Mouse (Mus musculus) right cerebral cortex, postnatal 14 days (tissue): Measurements from ENCODE around the gene Nacc2.

Source experiments
- DNase-seq: peaks from one replicate; pipeline ENCODE4 v3.0.0; 2022

The Nacc2 gene

DNA sequence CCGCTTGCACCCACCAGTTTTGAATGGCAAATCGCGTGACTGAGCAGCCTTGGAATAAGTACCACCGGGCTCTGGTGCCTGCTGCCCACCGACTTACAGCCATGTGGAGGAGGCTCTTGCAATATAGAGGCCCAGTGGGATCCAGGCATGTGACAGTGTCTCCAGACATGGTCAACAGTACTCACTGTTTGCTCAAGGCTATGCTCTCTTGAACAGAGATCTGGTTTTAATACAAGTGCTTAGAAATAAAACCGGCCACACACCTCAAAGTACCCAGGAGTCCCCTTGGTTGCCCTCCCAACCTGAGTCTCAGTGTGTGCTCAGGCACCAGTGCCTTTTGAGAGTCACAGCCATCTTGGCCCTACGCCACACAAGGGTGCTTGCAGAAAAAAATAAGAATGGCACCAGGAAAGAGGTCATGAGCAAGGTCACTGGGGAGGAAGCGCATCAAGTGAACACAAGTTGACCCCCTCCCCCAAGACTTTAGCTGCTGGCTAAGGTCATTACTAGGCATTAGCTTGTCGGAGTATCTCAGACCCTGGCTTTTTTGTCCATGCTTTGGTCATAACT lies at the start of gene Nacc2:
TSS of gene Nacc2 (minus strand) at position 142 of the 570 bp plus-strand sequence.
- no peak for DNase-seq

GRCm38 (mm10) chr2:26172166-26172565 lies 49.1 kb upstream of the Nacc2 start:
- no peak for DNase-seq

- DNase-seq, result no peak
These were observed 47.4 kb upstream of the Nacc2 start for GRCm38 (mm10) chr2:26170376-26170775.

- no peak for DNase-seq
These were observed 46.0 kb upstream of the Nacc2 start for GRCm38 (mm10) chr2:26168843-26169579.

- DNase-seq, result no peak
These were observed 43.9 kb upstream of the Nacc2 start for GRCm38 (mm10) chr2:26166890-26167289.

- no peak for DNase-seq
These were observed 35.0 kb upstream of the Nacc2 start for GRCm38 (mm10) chr2:26158064-26158463.

- DNase-seq, result peak; percentile 21
These were observed 33.4 kb upstream of the Nacc2 start for GRCm38 (mm10) chr2:26156191-26156977.

DNA sequence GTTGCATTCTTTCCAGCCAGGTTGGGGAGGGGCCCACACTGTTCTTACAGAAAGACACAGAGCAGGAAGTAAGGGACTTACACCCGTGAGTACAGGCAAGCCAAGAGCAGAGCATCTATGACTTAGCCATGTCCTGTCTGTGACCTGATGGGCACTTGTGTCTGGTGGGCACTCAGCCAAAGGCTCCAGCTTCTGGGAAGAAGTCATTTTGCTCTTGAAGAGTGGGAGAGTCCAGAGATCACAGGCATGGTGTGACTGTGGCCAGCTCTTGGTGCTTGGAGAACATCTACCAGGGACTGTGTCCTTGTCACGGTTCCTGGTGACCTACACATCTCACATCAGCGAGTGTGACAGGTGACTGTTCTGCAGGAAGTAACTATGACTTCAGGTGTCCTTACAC lies 32.7 kb upstream of the Nacc2 start:
- DNase-seq, result no peak

DNA sequence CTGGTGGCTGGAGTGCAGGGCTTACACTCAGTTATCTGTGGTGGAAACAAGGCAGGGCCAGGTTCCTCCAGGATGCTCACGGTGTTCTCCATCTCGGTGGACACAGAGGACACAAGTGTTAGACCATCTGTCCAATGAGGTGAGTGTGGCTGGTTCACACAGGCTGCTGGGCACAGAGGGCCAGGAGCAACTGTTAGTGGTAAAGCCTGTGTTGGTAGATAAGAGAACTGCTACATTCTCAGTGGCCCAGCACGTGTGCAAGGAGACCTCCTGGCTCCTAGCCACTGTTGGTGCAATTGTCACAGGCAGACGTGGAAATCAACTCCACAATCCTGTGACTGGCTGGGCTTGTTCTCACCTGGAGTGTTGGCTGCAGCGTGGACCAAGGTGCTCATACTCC lies 31.6 kb upstream of the Nacc2 start:
- DNase-seq, result no peak

DNA sequence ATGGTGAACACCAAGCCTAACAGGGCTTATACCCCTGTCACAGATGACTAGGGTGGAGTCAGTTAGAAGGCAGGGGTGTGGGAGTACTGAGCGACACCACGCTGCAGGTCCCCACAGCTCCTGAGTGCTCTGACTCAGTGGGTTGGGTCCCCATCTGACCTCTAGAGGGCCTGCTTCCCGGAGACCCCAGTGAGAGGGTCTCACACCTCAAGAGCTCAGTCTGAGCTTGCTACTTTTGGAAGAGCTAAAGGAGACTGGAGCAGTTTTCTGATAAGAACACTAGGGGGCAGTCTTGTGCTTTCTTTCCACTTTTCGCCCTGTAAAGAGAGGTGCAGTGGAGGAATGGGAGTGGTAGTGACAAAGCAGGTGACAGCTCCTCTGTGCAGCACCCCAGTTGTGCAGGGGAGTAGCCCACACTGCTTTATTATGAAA lies 30.9 kb upstream of the Nacc2 start:
- DNase-seq, result no peak

DNA sequence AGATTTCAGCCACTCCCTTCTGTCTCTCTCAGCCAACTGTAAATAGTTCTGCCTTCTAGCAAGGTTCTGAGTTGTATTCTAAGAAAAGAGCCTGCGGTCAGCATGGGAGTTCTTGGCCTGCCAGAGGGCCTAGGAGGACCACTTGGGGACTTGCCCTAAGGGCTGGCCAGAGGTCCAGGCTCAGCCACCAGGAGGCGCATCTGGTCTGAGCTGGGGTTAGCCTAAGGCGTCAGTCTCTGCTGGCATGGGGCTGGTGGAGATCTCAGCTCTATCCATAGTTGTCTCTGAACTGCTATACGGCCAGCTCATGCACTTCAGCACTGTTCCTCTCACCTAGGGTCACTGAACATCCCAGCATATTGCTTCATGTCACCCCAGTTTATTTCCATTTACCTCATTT lies 30.3 kb upstream of the Nacc2 start:
- peak; percentile 47 for DNase-seq

DNA sequence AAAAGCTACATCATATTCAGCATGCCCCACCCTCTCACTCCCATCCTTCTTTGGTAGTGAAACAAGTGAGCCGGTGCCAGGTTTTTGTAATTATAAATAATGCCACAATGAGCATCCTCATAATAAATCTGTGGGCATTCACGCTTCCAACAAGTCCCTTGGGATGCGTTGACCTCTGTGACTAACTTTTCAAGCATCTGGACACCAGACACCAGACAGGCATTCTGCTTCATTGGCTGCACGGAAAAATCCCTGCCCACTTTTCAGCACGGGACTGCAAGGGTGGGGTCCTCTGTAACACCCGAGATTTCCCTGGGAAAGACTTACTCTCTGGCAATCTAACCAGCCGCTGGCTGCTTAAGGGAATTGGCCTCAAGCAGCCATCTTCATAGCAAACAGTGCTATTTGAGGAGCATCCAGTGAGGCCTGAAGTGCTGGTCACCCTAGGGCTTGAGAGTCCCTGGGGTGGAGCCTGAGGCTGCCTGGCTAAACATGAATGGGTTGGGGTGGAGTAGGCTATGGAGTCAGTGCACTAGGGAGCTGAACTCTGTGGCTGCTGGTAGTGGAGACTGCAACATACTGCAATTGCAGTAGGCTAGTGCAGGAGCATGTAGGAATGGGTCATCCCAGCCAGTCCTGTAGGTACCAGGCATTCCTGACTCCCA lies 24.8 kb upstream of the Nacc2 start:
- DNase-seq, result no peak

GRCm38 (mm10) chr2:26146337-26147042 lies 23.5 kb upstream of the Nacc2 start:
- no peak for DNase-seq

GRCm38 (mm10) chr2:26145113-26145512 lies 22.1 kb upstream of the Nacc2 start:
- DNase-seq, result no peak

GRCm38 (mm10) chr2:26144331-26144730 lies 21.3 kb upstream of the Nacc2 start:
- no peak for DNase-seq

- no peak for DNase-seq
These were observed 20.5 kb upstream of the Nacc2 start for GRCm38 (mm10) chr2:26143556-26143955.

DNA sequence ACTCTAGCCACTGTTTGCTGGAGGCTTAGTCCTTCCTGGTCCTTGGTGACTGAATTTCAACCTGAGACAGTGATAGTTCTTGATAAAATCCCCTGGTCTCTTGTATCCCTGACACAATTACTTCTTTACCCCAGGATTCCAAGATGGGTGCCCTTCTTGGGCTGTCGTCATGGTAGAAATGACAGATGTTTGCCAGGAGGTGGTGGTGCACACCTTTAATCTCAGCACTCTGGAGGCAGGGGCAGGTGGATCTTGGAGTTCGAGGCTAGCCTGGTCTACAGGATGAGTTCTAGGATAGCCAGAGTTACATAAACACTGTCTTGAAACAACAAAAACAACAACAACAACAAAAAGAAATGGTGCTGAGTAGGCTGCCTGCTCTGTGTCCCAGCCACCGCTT lies 20.0 kb upstream of the Nacc2 start:
- DNase-seq, result no peak

- peak; percentile 72 for DNase-seq
These were observed 19.0 kb upstream of the Nacc2 start for GRCm38 (mm10) chr2:26141893-26142635.

DNA sequence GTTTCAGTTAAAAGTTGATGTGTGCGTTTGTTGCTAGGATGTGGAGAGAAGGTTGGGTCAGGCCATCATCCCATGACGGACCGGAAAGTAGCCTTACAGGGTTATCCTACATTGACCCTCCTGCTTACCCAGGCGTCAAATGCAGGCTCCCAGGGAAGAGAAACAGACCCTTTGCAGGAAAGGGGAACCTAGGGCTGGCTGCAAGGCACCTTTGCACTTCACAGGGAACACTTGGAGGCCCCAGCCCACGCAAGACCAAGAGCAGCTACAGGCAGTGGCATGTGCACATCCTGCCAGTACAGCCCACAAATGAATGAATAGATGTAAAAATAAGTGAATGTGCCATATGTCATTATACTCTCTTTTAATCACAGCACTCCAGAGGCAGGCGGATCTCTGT lies 17.9 kb upstream of the Nacc2 start:
- no peak for DNase-seq

DNA sequence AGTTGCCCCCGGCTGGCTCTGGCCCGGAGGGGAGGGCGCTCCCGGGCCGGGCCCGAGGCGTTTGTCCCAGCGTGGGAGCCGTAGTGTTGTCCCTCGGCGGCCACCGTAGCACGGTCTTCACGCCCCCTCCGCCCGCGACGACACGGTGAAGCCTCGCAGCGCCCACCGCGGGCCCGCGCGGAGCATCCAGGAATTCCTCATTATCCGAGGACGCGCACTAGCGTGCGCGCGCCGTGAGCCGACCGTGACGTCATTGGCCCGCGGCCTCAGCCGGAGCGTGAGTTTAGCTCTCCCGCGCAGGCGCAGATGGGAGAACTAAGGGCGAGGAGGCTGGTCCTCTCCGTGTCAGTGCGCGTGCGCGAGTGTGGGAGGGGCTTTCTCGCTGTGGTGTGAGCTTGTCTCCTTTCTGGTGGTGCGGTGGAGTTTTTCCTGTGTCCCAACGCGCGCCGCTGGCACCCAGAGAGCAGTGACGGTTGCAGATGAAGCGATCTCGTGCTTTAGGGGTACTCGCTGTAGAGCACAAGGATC lies 17.3 kb upstream of the Nacc2 start:
- peak; percentile 100 for DNase-seq

DNA sequence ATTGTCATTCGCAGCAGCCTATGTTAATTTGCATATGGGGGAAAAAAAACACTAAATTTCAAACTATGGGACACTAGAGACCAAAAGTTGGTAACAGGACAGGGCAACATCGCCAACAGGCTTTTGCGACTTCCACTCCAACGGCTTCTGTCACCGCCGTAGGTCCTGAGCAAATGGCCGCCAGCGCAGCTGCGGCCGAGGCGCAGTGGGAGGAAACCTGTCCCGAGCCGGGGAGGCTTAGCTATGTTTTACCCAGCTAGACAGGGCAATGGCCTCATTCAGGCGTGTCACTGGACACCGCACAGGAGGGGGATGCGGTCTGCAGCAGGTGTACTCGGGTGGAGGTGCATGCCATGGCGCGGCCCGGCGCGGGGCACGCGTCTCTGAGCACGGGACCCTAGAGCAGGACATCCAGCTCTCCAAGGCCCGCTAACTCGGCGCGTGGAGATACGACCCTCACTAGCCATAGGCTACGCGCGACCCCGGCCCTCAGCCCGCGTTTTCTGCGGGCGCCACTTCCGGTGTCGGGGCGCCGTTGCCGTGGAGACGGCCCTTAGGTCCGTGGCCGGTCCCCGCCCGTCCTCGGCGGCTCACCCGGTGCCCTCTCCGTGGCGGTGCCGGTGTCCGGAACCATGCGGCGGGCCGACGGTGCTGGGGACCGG lies 16.7 kb upstream of the Nacc2 start:
- peak; percentile 22 for DNase-seq
